Mouse (Mus musculus): ENCODE measurements around the gene Mn1. TPM values are rescaled to one million over a fixed set of nuclear protein-coding genes. Genes with fewer than 3 reads are reported as not detected.

Gene Mn1
- polyA plus RNA-seq, 1 experiment from 2014 or later = 6.4 TPM

- no peaks in the 10 kb centered on the region for H3K36me3 ChIP-seq
- H3K27me3 ChIP-seq (ENCODE audit: insufficient read depth, poor library complexity, severe bottlenecking) = peaks cover 21% of the 10 kb centered on the region
- no peak overlapping the region for H3K27ac ChIP-seq
- H3K9me3 ChIP-seq = no peaks in the 10 kb centered on the region
- peaks cover 69% of the 10 kb centered on the region for H3K4me1 ChIP-seq
- 46% methylated on average over 10 of the region's 10 CpGs for WGBS
- H3K4me3 ChIP-seq = peak overlapping the region; percentile 10; the same call in 1 of the 2 replicates
- DNase-seq (ENCODE audit: low spot score) = no peak
These were observed 21.4 kb upstream of the Mn1 start for GRCm38 (mm10) chr5:111395771-111396170.

- Histone ChIP-seq H3K36me3 (no peaks in the 10 kb centered on the region), H3K27me3 (ENCODE audit: insufficient read depth, poor library complexity, severe bottlenecking) (peaks cover 21% of the 10 kb centered on the region), H3K27ac (no peak overlapping the region), H3K4me1 (peaks cover 74% of the 10 kb centered on the region), H3K4me3 (0 out of 2 replicates have a peak overlapping the region, but pooled peaks have one; percentile 10), H3K9me3 (no peaks in the 10 kb centered on the region)
- 69% methylated on average over 4 of the region's 4 CpGs for WGBS
- DNase-seq (ENCODE audit: low spot score) = no peak
These were observed 21.0 kb upstream of the Mn1 start for GRCm38 (mm10) chr5:111396199-111396598.

- WGBS = 19% methylated on average over 4 of the region's 4 CpGs
- peaks cover 28% of the 10 kb centered on the region for H3K27me3 ChIP-seq (ENCODE audit: insufficient read depth, poor library complexity, severe bottlenecking)
- H3K27ac ChIP-seq = no peak overlapping the region
- peaks cover 69% of the 10 kb centered on the region for H3K4me1 ChIP-seq
- no peaks in the 10 kb centered on the region for H3K36me3 ChIP-seq
- DNase-seq (ENCODE audit: low spot score) = no peak
- H3K9me3 ChIP-seq = no peaks in the 10 kb centered on the region
- no peak overlapping the region for H3K4me3 ChIP-seq
These were observed 18.7 kb upstream of the Mn1 start for GRCm38 (mm10) chr5:111398471-111398870.

GRCm38 (mm10) chr5:111399271-111399670 is 17.9 kb upstream of the Mn1 start:
- WGBS = 52% methylated on average over 4 of the region's 4 CpGs
- peaks cover 61% of the 10 kb centered on the region for H3K4me1 ChIP-seq
- H3K9me3 ChIP-seq = no peaks in the 10 kb centered on the region
- no peaks in the 10 kb centered on the region for H3K36me3 ChIP-seq
- no peak overlapping the region for H3K4me3 ChIP-seq
- DNase-seq (ENCODE audit: low spot score) = no peak
- no peak overlapping the region for H3K27ac ChIP-seq
- H3K27me3 ChIP-seq (ENCODE audit: insufficient read depth, poor library complexity, severe bottlenecking) = peaks cover 30% of the 10 kb centered on the region

GRCm38 (mm10) chr5:111401879-111402650 is 15.1 kb upstream of the Mn1 start:
- Histone ChIP-seq H3K36me3 (no peaks in the 10 kb centered on the region), H3K9me3 (no peaks in the 10 kb centered on the region), H3K27me3 (ENCODE audit: insufficient read depth, poor library complexity, severe bottlenecking) (peaks cover 22% of the 10 kb centered on the region; the same call in 1 of the 2 replicates), H3K4me3 (no peak overlapping the region), H3K4me1 (peaks cover 40% of the 10 kb centered on the region), H3K27ac (no peak overlapping the region)
- 82% methylated on average over 19 of the region's 19 CpGs for WGBS
- DNase-seq (ENCODE audit: low spot score) = no peak

- DNase-seq (ENCODE audit: low spot score) = no peak
- peaks cover 16% of the 10 kb centered on the region; the same call in 1 of the 2 replicates for H3K27me3 ChIP-seq (ENCODE audit: insufficient read depth, poor library complexity, severe bottlenecking)
- H3K36me3 ChIP-seq = no peaks in the 10 kb centered on the region
- peaks cover 40% of the 10 kb centered on the region for H3K4me1 ChIP-seq
- 83% methylated on average over 6 of the region's 6 CpGs for WGBS
- no peak overlapping the region for H3K4me3 ChIP-seq
- no peak overlapping the region for H3K27ac ChIP-seq
- no peaks in the 10 kb centered on the region for H3K9me3 ChIP-seq
These were observed 14.5 kb upstream of the Mn1 start for GRCm38 (mm10) chr5:111402651-111402996.

- no peaks in the 10 kb centered on the region for H3K9me3 ChIP-seq
- H3K4me1 ChIP-seq = peaks cover 42% of the 10 kb centered on the region
- peaks cover 21% of the 10 kb centered on the region; the same call in 1 of the 2 replicates for H3K27me3 ChIP-seq (ENCODE audit: insufficient read depth, poor library complexity, severe bottlenecking)
- no peak overlapping the region for H3K27ac ChIP-seq
- no peak for DNase-seq (ENCODE audit: low spot score)
- H3K36me3 ChIP-seq = no peaks in the 10 kb centered on the region
- 71% methylated on average over 6 of the region's 6 CpGs for WGBS
- H3K4me3 ChIP-seq = no peak overlapping the region
These were observed 12.4 kb upstream of the Mn1 start for GRCm38 (mm10) chr5:111404721-111405120.

GRCm38 (mm10) chr5:111408470-111409105 is 8.6 kb upstream of the Mn1 start:
- Histone ChIP-seq H3K36me3 (no peaks in the 10 kb centered on the region), H3K27me3 (ENCODE audit: insufficient read depth, poor library complexity, severe bottlenecking) (peaks cover 36% of the 10 kb centered on the region), H3K4me1 (peaks cover 30% of the 10 kb centered on the region), H3K9me3 (no peaks in the 10 kb centered on the region), H3K27ac (peak overlapping the region; percentile 77), H3K4me3 (peak overlapping the region; percentile 40)
- no peak for DNase-seq (ENCODE audit: low spot score)
- 10% methylated on average over 14 of the region's 14 CpGs for WGBS

GRCm38 (mm10) chr5:111409412-111410044 is 7.6 kb upstream of the Mn1 start:
- no peak for DNase-seq (ENCODE audit: low spot score)
- peaks cover 37% of the 10 kb centered on the region for H3K4me1 ChIP-seq
- no peaks in the 10 kb centered on the region for H3K36me3 ChIP-seq
- H3K9me3 ChIP-seq = no peaks in the 10 kb centered on the region
- WGBS = 3% methylated on average over 1 of the region's 1 CpGs
- peaks cover 45% of the 10 kb centered on the region for H3K27me3 ChIP-seq (ENCODE audit: insufficient read depth, poor library complexity, severe bottlenecking)
- H3K4me3 ChIP-seq = no peak overlapping the region
- H3K27ac ChIP-seq = 0 out of 2 replicates have a peak overlapping the region, but pooled peaks have one; percentile 77

- Histone ChIP-seq H3K4me3 (no peak overlapping the region), H3K36me3 (no peaks in the 10 kb centered on the region), H3K4me1 (peaks cover 45% of the 10 kb centered on the region), H3K9me3 (no peaks in the 10 kb centered on the region), H3K27me3 (ENCODE audit: insufficient read depth, poor library complexity, severe bottlenecking) (peaks cover 45% of the 10 kb centered on the region), H3K27ac (no peak overlapping the region)
- WGBS = 43% methylated on average over 3 of the region's 3 CpGs
- no peak for DNase-seq (ENCODE audit: low spot score)
These were observed 6.5 kb upstream of the Mn1 start for GRCm38 (mm10) chr5:111410665-111411064.

GRCm38 (mm10) chr5:111414192-111414591 is 3.0 kb upstream of the Mn1 start:
- no peak overlapping the region for H3K4me3 ChIP-seq
- peaks cover 60% of the 10 kb centered on the region for H3K27me3 ChIP-seq (ENCODE audit: insufficient read depth, poor library complexity, severe bottlenecking)
- under 1% methylated on average over 5 of the region's 5 CpGs for WGBS
- peaks cover 54% of the 10 kb centered on the region for H3K4me1 ChIP-seq
- DNase-seq (ENCODE audit: low spot score) = no peak
- H3K9me3 ChIP-seq = no peaks in the 10 kb centered on the region
- H3K36me3 ChIP-seq = peaks cover 5% of the 10 kb centered on the region; the same call in 1 of the 2 replicates
- H3K27ac ChIP-seq = 0 out of 2 replicates have a peak overlapping the region, but pooled peaks have one; percentile 1

- Histone ChIP-seq H3K27me3 (ENCODE audit: insufficient read depth, poor library complexity, severe bottlenecking) (peaks cover 63% of the 10 kb centered on the region), H3K4me1 (peaks cover 54% of the 10 kb centered on the region), H3K36me3 (peaks cover 8% of the 10 kb centered on the region; the same call in 1 of the 2 replicates), H3K27ac (0 out of 2 replicates have a peak overlapping the region, but pooled peaks have one; percentile 1), H3K4me3 (no peak overlapping the region), H3K9me3 (no peaks in the 10 kb centered on the region)
- 38% methylated on average over 4 of the region's 4 CpGs for WGBS
- no peak for DNase-seq (ENCODE audit: low spot score)
These were observed 2.4 kb upstream of the Mn1 start for GRCm38 (mm10) chr5:111414770-111415249.

- DNase-seq (ENCODE audit: low spot score) = no peak
- Histone ChIP-seq H3K4me3 (peak overlapping the region; percentile 81), H3K9me3 (no peaks in the 10 kb centered on the region), H3K27ac (peak overlapping the region; percentile 52; the same call in 1 of the 2 replicates), H3K4me1 (peaks cover 54% of the 10 kb centered on the region), H3K36me3 (peaks cover 13% of the 10 kb centered on the region), H3K27me3 (ENCODE audit: insufficient read depth, poor library complexity, severe bottlenecking) (peaks cover 67% of the 10 kb centered on the region)
- WGBS = 2% methylated on average over 14 of the region's 14 CpGs
These were observed 1.6 kb upstream of the Mn1 start for GRCm38 (mm10) chr5:111415575-111415974.

Measured in heart, embryonic 10.5 days (tissue).